Mouse (Mus musculus) layer of hippocampus, adult 6 months (tissue): Measurements from ENCODE around the gene Rps6kb1. TPM values are rescaled to one million over a fixed set of nuclear protein-coding genes. Genes with fewer than 3 reads are reported as not detected.
A peak's percentile ranks its signal among the peaks of the same experiment; 100 is the strongest.

ENCODE experiments used
- long read RNA-seq, 2 experiments: library from polyadenylated mRNA; unstranded; transcript quantifications; one replicate each; pipeline ENCODE4 v2.0.0; 2019 to 2020
- microRNA-seq: library from miRNA; unstranded; fragments of <30 nt; microRNA quantifications from one replicate; pipeline ENCODE4 v1.2.0, GENCODE M21; 2020
- polyA plus RNA-seq: library from polyadenylated mRNA; unstranded; fragments of <200 nt; fragmentation: Nextera tagmentation; gene quantifications from 2 replicates; pipeline ENCODE4 v1.2.3, GENCODE M21; 2021

Rps6kb1 gene
- polyA plus RNA-seq = 26.8 and 31.0 TPM in 2 replicates
- long read RNA-seq, experiment 1, full-length matches to known transcripts = 30 of 60 reads
- long read RNA-seq, experiment 1, partial matches to known transcripts = 7 of 60 reads
- long read RNA-seq, experiment 1, other reads (novel, unspliced or antisense) = 23 of 60 reads
- long read RNA-seq, experiment 2, full-length matches to known transcripts = 171 of 308 reads
- long read RNA-seq, experiment 2, partial matches to known transcripts = 11 of 308 reads
- long read RNA-seq, experiment 2, other reads (novel, unspliced or antisense) = 126 of 308 reads

DNA sequence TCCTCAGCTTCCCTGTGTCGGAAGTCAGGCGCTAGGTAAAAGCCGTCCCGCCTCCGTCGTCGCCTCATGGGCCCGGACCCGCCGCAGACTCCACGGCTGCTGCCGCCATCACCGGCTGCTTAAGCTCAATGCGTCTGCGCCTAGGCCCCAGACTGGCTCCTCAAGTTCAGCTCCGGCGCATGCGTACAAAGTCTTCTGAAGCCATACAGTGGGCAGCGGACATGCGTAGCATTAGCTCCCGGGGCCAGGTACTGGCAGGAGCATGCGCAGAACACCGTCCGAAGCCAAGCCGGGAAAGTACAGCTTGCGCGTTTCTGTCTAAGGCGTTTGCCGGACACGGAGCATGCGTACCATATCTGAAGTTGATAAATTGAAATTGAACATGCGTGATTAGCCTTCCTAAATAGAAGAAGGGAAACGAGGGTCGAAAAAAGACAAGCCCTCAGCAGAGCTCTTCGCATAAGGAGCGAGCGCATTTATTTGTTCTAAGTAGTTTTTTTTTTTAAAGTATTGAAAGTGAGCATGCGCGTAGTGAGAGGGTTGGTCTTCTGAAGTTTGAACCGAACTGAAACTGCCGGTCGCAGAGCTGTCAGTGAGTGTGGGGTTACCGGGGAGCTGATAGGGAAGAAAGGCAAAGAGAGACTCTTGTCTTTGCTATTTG is at the start of gene Rps6kb1, which contains the start of gene Tubd1:
Gene Rps6kb1, minus strand, starts transcription at position 167 of the 661 bp plus-strand sequence.
Gene Tubd1, plus strand, starts transcription at position 353 of the 661 bp plus-strand sequence.

GRCm38 (mm10) chr11:86484101-86484868 is 60.3 kb downstream of the Rps6kb1 start, which contains the start of gene Rnft1:
Gene Rnft1, plus strand, starts transcription at chr11:86484657.

Small RNAs within 50 kb of the gene (microRNA-seq; reads per million reads assigned to microRNA genes)
- 435 reads per million, percentile 74 among the genes with 10 or more reads in this experiment for gene Mir21a

Other genes starting within 250 kb of the Rps6kb1 start
- gene Med13, start 187.2 kb downstream of the Rps6kb1 start, polyA plus RNA-seq = 3.0 and 3.2 TPM in 2 replicates
- gene Rnft1, start 60.1 kb downstream of the Rps6kb1 start, polyA plus RNA-seq = 13.1 and 16.4 TPM in 2 replicates
- gene Tubd1, start 186 bp upstream of the Rps6kb1 start, polyA plus RNA-seq = 3.1 and 3.7 TPM in 2 replicates
- 139 and 142 TPM in 2 replicates for gene Vmp1, start 139.0 kb upstream of the Rps6kb1 start, polyA plus RNA-seq
- gene Ptrh2, start 139.2 kb upstream of the Rps6kb1 start, polyA plus RNA-seq = 13.5 and 14.8 TPM in 2 replicates
- 73.0 and 86.1 TPM in 2 replicates for gene Cltc, start 212.8 kb upstream of the Rps6kb1 start, polyA plus RNA-seq